Mouse (Mus musculus): ENCODE measurements around the gene Smim26. TPM values are rescaled to one million over a fixed set of nuclear protein-coding genes. Genes with fewer than 3 reads are reported as not detected.
"Not testable (repeated sequence)": the region's sequence is repeated elsewhere in the genome, so short reads cannot be mapped to it uniquely, and the experiment has no call there.

Gene Smim26
- polyA plus RNA-seq, 1 experiment: 71.4 TPM

- no peaks in the 10 kb centered on the region for H3K4me1 ChIP-seq (ENCODE audit: control insufficient read depth, insufficient read depth, low read length)
- H3K27ac ChIP-seq (ENCODE audit: insufficient read depth, low read length): no peak overlapping the region
- H3K4me3 ChIP-seq (ENCODE audit: insufficient read depth, low read length): no peak overlapping the region
- TF ChIP-seq POLR2A (IDR thresholded peaks at IDR 0.05; ENCODE audit: extremely low read depth, insufficient read depth, low read length): no peak
- TF ChIP-seq CTCF (IDR thresholded peaks at IDR 0.05; ENCODE audit: extremely low read depth, insufficient read depth, low read length): 0 out of 2 replicates have a peak, but pooled peaks have one; percentile 13
These were observed 5.1 kb upstream of the Smim26 start for GRCm38 (mm10) chr2:144588723-144589122.

- not testable (repeated sequence) for H3K27ac ChIP-seq (ENCODE audit: insufficient read depth, low read length); H3K4me3 ChIP-seq (ENCODE audit: insufficient read depth, low read length); H3K4me1 ChIP-seq (ENCODE audit: control insufficient read depth, insufficient read depth, low read length)
These were observed 818 bp upstream of the Smim26 start for GRCm38 (mm10) chr2:144593036-144593435.

GRCm38 (mm10) chr2:144598006-144598405 is 4.2 kb downstream of the Smim26 start:
- no peak for TF ChIP-seq POLR2A (IDR thresholded peaks at IDR 0.05; ENCODE audit: extremely low read depth, insufficient read depth, low read length)
- no peak for TF ChIP-seq CTCF (IDR thresholded peaks at IDR 0.05; ENCODE audit: extremely low read depth, insufficient read depth, low read length)

GRCm38 (mm10) chr2:144599831-144600687 is 6.2 kb downstream of the Smim26 start, which contains the start of gene Dtd1:
TSS of gene Dtd1 (plus strand) at chr2:144599897.
- H3K4me3 ChIP-seq (ENCODE audit: insufficient read depth, low read length): peak within 1 kb of the TSS; percentile 91
- H3K4me1 ChIP-seq (ENCODE audit: control insufficient read depth, insufficient read depth, low read length): peaks cover 1% of the 10 kb centered on the region; the same call in 1 of the 2 replicates
- peak within 1 kb of the TSS; percentile 92 for H3K27ac ChIP-seq (ENCODE audit: insufficient read depth, low read length)
- TF ChIP-seq CTCF (IDR thresholded peaks at IDR 0.05; ENCODE audit: extremely low read depth, insufficient read depth, low read length) (peak; percentile 51), POLR2A (IDR thresholded peaks at IDR 0.05; ENCODE audit: extremely low read depth, insufficient read depth, low read length) (peak; percentile 80)

More at GRCm38 (mm10) chr2:144598006-144598405, 4.2 kb downstream of the Smim26 start:
- Histone ChIP-seq H3K27ac (ENCODE audit: insufficient read depth, low read length) (no peak overlapping the region), H3K4me1 (ENCODE audit: control insufficient read depth, insufficient read depth, low read length) (peaks cover 1% of the 10 kb centered on the region; the same call in 1 of the 2 replicates), H3K4me3 (ENCODE audit: insufficient read depth, low read length) (no peak overlapping the region)

GRCm38 (mm10) chr2:144601576-144601975 is 7.7 kb downstream of the Smim26 start:
- H3K27ac ChIP-seq (ENCODE audit: insufficient read depth, low read length): no peak overlapping the region
- no peak for TF ChIP-seq CTCF (IDR thresholded peaks at IDR 0.05; ENCODE audit: extremely low read depth, insufficient read depth, low read length)
- no peak for TF ChIP-seq POLR2A (IDR thresholded peaks at IDR 0.05; ENCODE audit: extremely low read depth, insufficient read depth, low read length)
- no peak overlapping the region for H3K4me3 ChIP-seq (ENCODE audit: insufficient read depth, low read length)
- H3K4me1 ChIP-seq (ENCODE audit: control insufficient read depth, insufficient read depth, low read length): peaks cover 1% of the 10 kb centered on the region; the same call in 1 of the 2 replicates

- Histone ChIP-seq H3K4me3 (ENCODE audit: insufficient read depth, low read length) (no peak overlapping the region), H3K4me1 (ENCODE audit: control insufficient read depth, insufficient read depth, low read length) (no peaks in the 10 kb centered on the region), H3K27ac (ENCODE audit: insufficient read depth, low read length) (no peak overlapping the region)
- TF ChIP-seq POLR2A (IDR thresholded peaks at IDR 0.05; ENCODE audit: extremely low read depth, insufficient read depth, low read length): no peak
- TF ChIP-seq CTCF (IDR thresholded peaks at IDR 0.05; ENCODE audit: extremely low read depth, insufficient read depth, low read length): no peak
These were observed 20.1 kb downstream of the Smim26 start for GRCm38 (mm10) chr2:144613956-144614355.

GRCm38 (mm10) chr2:144617074-144617874 is 23.4 kb downstream of the Smim26 start:
- Histone ChIP-seq H3K4me1 (ENCODE audit: control insufficient read depth, insufficient read depth, low read length) (no peaks in the 10 kb centered on the region), H3K4me3 (ENCODE audit: insufficient read depth, low read length) (no peak overlapping the region), H3K27ac (ENCODE audit: insufficient read depth, low read length) (no peak overlapping the region)
- TF ChIP-seq CTCF (IDR thresholded peaks at IDR 0.05; ENCODE audit: extremely low read depth, insufficient read depth, low read length) (no peak), POLR2A (IDR thresholded peaks at IDR 0.05; ENCODE audit: extremely low read depth, insufficient read depth, low read length) (no peak)

- no peaks in the 10 kb centered on the region for H3K4me1 ChIP-seq (ENCODE audit: control insufficient read depth, insufficient read depth, low read length)
- H3K4me3 ChIP-seq (ENCODE audit: insufficient read depth, low read length): no peak overlapping the region
- no peak for TF ChIP-seq POLR2A (IDR thresholded peaks at IDR 0.05; ENCODE audit: extremely low read depth, insufficient read depth, low read length)
- TF ChIP-seq CTCF (IDR thresholded peaks at IDR 0.05; ENCODE audit: extremely low read depth, insufficient read depth, low read length): no peak
- no peak overlapping the region for H3K27ac ChIP-seq (ENCODE audit: insufficient read depth, low read length)
These were observed 27.6 kb downstream of the Smim26 start for GRCm38 (mm10) chr2:144621491-144621890.

- Histone ChIP-seq H3K4me1 (ENCODE audit: control insufficient read depth, insufficient read depth, low read length) (no peaks in the 10 kb centered on the region), H3K27ac (ENCODE audit: insufficient read depth, low read length) (no peak overlapping the region)
- TF ChIP-seq POLR2A (IDR thresholded peaks at IDR 0.05; ENCODE audit: extremely low read depth, insufficient read depth, low read length) (no peak), CTCF (IDR thresholded peaks at IDR 0.05; ENCODE audit: extremely low read depth, insufficient read depth, low read length) (no peak)
These were observed 39.7 kb downstream of the Smim26 start for GRCm38 (mm10) chr2:144633551-144633950.

More at GRCm38 (mm10) chr2:144633551-144633950, 39.7 kb downstream of the Smim26 start:
- H3K4me3 ChIP-seq (ENCODE audit: insufficient read depth, low read length): no peak overlapping the region
